Mouse (Mus musculus): ENCODE data around the gene Nlgn2. TPM values are rescaled to one million over a fixed set of nuclear protein-coding genes. Genes with fewer than 3 reads are reported as not detected.

The Nlgn2 gene
- polyA plus RNA-seq, 1 experiment from 2014 or later: 8.2 TPM

DNA sequence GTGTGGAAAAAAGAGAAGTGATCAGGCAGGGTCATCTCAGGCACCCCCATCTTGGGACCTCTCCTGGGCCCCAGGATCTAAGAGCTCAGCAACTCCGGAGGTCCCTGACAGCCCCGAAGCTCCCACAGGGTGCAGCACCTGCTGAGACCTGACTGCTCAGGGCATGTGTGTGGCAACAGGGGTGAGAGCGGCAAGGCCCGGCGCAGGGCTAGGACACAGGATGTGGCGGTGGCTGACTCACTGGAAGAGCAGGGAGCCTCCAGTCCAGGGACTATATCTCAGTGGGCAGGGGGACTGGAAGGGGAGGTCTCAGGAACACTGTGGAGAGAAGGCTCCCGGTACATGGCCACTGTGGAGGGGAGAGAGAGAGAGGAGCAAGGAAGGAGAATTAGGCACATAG is 39.7 kb downstream of the Nlgn2 start:
- 69% methylated on average over 7 of the region's 7 CpGs for WGBS
- DNase-seq (ENCODE audit: low spot score) (no peak), ATAC-seq (replicated peaks; ENCODE audit: insufficient number of reproducible peaks, low FRiP score, low TSS enrichment, low read depth) (no peak)
- Histone ChIP-seq H3K9ac (replicated peaks; ENCODE audit: low read length) (no peak overlapping the region), H3K9me3 (replicated peaks; ENCODE audit: control insufficient read depth, low read length) (no peaks in the 10 kb centered on the region), H3K4me2 (ENCODE audit: low read depth, low read length) (no peak overlapping the region), H3K27me3 (ENCODE audit: control insufficient read depth, insufficient read depth, low read length) (peaks cover 34% of the 10 kb centered on the region), H3K27ac (replicated peaks; ENCODE audit: low read depth, low read length) (no peak overlapping the region), H3K36me3 (replicated peaks; ENCODE audit: control insufficient read depth, insufficient read depth, low read depth, low read length) (no peaks in the 10 kb centered on the region), H3K4me1 (ENCODE audit: control insufficient read depth, insufficient read depth, low read length) (peaks cover 19% of the 10 kb centered on the region), H3K4me3 (ENCODE audit: low read depth, low read length) (no peak overlapping the region)

DNA sequence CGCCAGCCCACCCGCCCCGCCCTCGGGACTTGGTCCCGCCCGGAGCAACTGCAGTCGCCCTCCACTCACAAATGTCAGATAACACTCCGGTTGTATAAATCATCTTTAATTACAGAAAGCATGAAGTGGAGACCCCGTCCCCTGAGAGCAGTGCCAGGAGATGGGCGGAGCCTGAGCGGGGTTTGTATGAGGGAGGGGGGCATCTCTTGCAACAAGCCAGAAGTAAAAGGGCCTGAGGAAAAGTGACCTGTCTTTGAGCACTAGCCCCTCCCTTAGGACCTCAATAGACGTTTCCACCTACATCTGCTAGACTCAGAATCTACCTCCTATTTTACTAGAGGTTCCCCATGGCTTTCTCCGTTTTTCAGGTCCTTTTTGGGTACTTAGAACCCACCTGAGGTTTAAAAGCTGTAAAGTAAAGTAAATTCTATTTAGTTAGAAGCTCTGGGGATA is 41.6 kb downstream of the Nlgn2 start:
- H3K9ac ChIP-seq (replicated peaks; ENCODE audit: low read length): no peak overlapping the region; the same call in 1 of the 2 replicates
- H3K4me2 ChIP-seq (ENCODE audit: low read depth, low read length): peak overlapping the region; percentile 80
- DNase-seq (ENCODE audit: low spot score) (no peak), ATAC-seq (replicated peaks; ENCODE audit: insufficient number of reproducible peaks, low FRiP score, low TSS enrichment, low read depth) (no peak)
- peak overlapping the region; percentile 40 for H3K4me3 ChIP-seq (ENCODE audit: low read depth, low read length)
- H3K36me3 ChIP-seq (replicated peaks; ENCODE audit: control insufficient read depth, insufficient read depth, low read depth, low read length): no peaks in the 10 kb centered on the region
- 3% methylated on average over 13 of the region's 13 CpGs for WGBS
- H3K27me3 ChIP-seq (ENCODE audit: control insufficient read depth, insufficient read depth, low read length): peaks cover 17% of the 10 kb centered on the region
- no peaks in the 10 kb centered on the region for H3K9me3 ChIP-seq (replicated peaks; ENCODE audit: control insufficient read depth, low read length)
- no peak overlapping the region for H3K27ac ChIP-seq (replicated peaks; ENCODE audit: low read depth, low read length)
- peaks cover 12% of the 10 kb centered on the region; the same call in 1 of the 2 replicates for H3K4me1 ChIP-seq (ENCODE audit: control insufficient read depth, insufficient read depth, low read length)

- no peaks in the 10 kb centered on the region for H3K36me3 ChIP-seq (replicated peaks; ENCODE audit: control insufficient read depth, insufficient read depth, low read depth, low read length)
- no peaks in the 10 kb centered on the region for H3K9me3 ChIP-seq (replicated peaks; ENCODE audit: control insufficient read depth, low read length)
- peak; percentile 95 for DNase-seq (ENCODE audit: low spot score)
- WGBS: 2% methylated on average over 52 of the region's 52 CpGs
- H3K9ac ChIP-seq (replicated peaks; ENCODE audit: low read length): peak within 1 kb of the TSS; percentile 46
- peak; percentile 92 for ATAC-seq (replicated peaks; ENCODE audit: insufficient number of reproducible peaks, low FRiP score, low TSS enrichment, low read depth)
- H3K27me3 ChIP-seq (ENCODE audit: control insufficient read depth, insufficient read depth, low read length): peaks cover 17% of the 10 kb centered on the region
- no peak within 1 kb of the TSS for H3K27ac ChIP-seq (replicated peaks; ENCODE audit: low read depth, low read length)
- peak within 1 kb of the TSS; percentile 80 for H3K4me2 ChIP-seq (ENCODE audit: low read depth, low read length)
- H3K4me3 ChIP-seq (ENCODE audit: low read depth, low read length): peak within 1 kb of the TSS; percentile 40
- peaks cover 12% of the 10 kb centered on the region; the same call in 1 of the 2 replicates for H3K4me1 ChIP-seq (ENCODE audit: control insufficient read depth, insufficient read depth, low read length)
These were observed 42.2 kb downstream of the Nlgn2 start, which contains the start of gene Chrnb1 for GRCm38 (mm10) chr11:69795168-69795982. Gene Chrnb1, minus strand, starts transcription at chr11:69795943.

- ATAC-seq (replicated peaks; ENCODE audit: insufficient number of reproducible peaks, low FRiP score, low TSS enrichment, low read depth): no peak
- peaks cover 12% of the 10 kb centered on the region; the same call in 1 of the 2 replicates for H3K27me3 ChIP-seq (ENCODE audit: control insufficient read depth, insufficient read depth, low read length)
These were observed 44.2 kb downstream of the Nlgn2 start for GRCm38 (mm10) chr11:69793429-69793828.

DNA sequence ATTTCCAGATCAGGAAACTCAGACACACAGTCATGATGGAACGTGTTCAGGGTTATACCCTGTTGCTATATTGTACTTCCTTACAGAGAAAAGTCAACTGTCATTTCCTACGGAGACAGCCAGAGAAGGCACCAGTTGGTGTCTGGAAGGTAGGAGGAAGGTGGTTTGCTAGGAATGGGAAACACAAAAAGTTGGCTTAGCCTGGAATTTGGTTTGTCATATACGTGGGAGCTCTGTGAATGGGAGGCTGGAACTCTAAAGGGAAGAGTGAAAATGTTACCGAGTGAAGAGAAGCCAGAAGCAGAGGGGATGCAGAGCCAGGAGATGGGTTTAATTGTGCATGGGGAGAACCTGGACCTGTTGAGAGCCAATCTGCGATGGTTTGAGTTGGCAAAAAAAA is 46.2 kb downstream of the Nlgn2 start:
- H3K4me1 ChIP-seq (ENCODE audit: control insufficient read depth, insufficient read depth, low read length): peaks cover 5% of the 10 kb centered on the region; the same call in 1 of the 2 replicates
- ATAC-seq (replicated peaks; ENCODE audit: insufficient number of reproducible peaks, low FRiP score, low TSS enrichment, low read depth) (no peak), DNase-seq (ENCODE audit: low spot score) (no peak)
- H3K27ac ChIP-seq (replicated peaks; ENCODE audit: low read depth, low read length): no peak overlapping the region
- H3K27me3 ChIP-seq (ENCODE audit: control insufficient read depth, insufficient read depth, low read length): peaks cover 5% of the 10 kb centered on the region; the same call in 1 of the 2 replicates
- no peaks in the 10 kb centered on the region for H3K9me3 ChIP-seq (replicated peaks; ENCODE audit: control insufficient read depth, low read length)
- 72% methylated on average over 5 of the region's 5 CpGs for WGBS
- H3K36me3 ChIP-seq (replicated peaks; ENCODE audit: control insufficient read depth, insufficient read depth, low read depth, low read length): no peaks in the 10 kb centered on the region
- no peak overlapping the region for H3K9ac ChIP-seq (replicated peaks; ENCODE audit: low read length)
- H3K4me3 ChIP-seq (ENCODE audit: low read depth, low read length): no peak overlapping the region
- no peak overlapping the region for H3K4me2 ChIP-seq (ENCODE audit: low read depth, low read length)

More at GRCm38 (mm10) chr11:69793429-69793828, 44.2 kb downstream of the Nlgn2 start:
- Histone ChIP-seq H3K4me3 (ENCODE audit: low read depth, low read length) (no peak overlapping the region), H3K4me2 (ENCODE audit: low read depth, low read length) (no peak overlapping the region), H3K36me3 (replicated peaks; ENCODE audit: control insufficient read depth, insufficient read depth, low read depth, low read length) (no peaks in the 10 kb centered on the region), H3K9me3 (replicated peaks; ENCODE audit: control insufficient read depth, low read length) (no peaks in the 10 kb centered on the region), H3K27ac (replicated peaks; ENCODE audit: low read depth, low read length) (no peak overlapping the region), H3K9ac (replicated peaks; ENCODE audit: low read length) (no peak overlapping the region), H3K4me1 (ENCODE audit: control insufficient read depth, insufficient read depth, low read length) (peaks cover 5% of the 10 kb centered on the region; the same call in 1 of the 2 replicates)
- WGBS: 59% methylated on average over 5 of the region's 5 CpGs
- no peak for DNase-seq (ENCODE audit: low spot score)

DNA sequence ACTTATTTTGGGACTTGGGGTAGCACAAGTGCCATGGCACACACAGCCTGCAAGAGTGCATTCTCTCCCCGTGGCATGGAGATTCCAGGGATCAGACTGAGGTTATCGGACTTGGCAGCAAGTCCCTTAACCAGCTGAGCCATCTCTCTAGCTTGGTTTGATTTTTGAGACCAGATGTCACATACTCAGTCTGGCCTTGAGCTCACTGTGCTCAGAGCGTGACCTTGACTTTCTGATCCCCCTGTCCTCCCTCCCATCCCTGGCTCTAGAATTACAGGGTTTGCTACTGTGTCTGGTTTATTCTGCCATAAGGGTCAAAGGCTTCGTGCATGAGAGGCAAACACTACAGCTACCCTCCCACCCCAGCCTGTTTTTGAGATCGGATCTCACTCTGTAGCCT is 48.2 kb downstream of the Nlgn2 start:
- H3K27me3 ChIP-seq (ENCODE audit: control insufficient read depth, insufficient read depth, low read length): no peaks in the 10 kb centered on the region
- H3K9me3 ChIP-seq (replicated peaks; ENCODE audit: control insufficient read depth, low read length): no peaks in the 10 kb centered on the region
- H3K36me3 ChIP-seq (replicated peaks; ENCODE audit: control insufficient read depth, insufficient read depth, low read depth, low read length): no peaks in the 10 kb centered on the region
- H3K4me2 ChIP-seq (ENCODE audit: low read depth, low read length): no peak overlapping the region
- no peaks in the 10 kb centered on the region for H3K4me1 ChIP-seq (ENCODE audit: control insufficient read depth, insufficient read depth, low read length)
- no peak overlapping the region for H3K4me3 ChIP-seq (ENCODE audit: low read depth, low read length)
- DNase-seq (ENCODE audit: low spot score) (no peak), ATAC-seq (replicated peaks; ENCODE audit: insufficient number of reproducible peaks, low FRiP score, low TSS enrichment, low read depth) (no peak)
- WGBS: 48% methylated on average over 5 of the region's 5 CpGs
- H3K27ac ChIP-seq (replicated peaks; ENCODE audit: low read depth, low read length): no peak overlapping the region
- no peak overlapping the region for H3K9ac ChIP-seq (replicated peaks; ENCODE audit: low read length)

GRCm38 (mm10) chr11:69787306-69787705 is 50.3 kb downstream of the Nlgn2 start:
- no peaks in the 10 kb centered on the region for H3K27me3 ChIP-seq (ENCODE audit: control insufficient read depth, insufficient read depth, low read length)
- WGBS: 89% methylated on average over 5 of the region's 5 CpGs
- H3K9me3 ChIP-seq (replicated peaks; ENCODE audit: control insufficient read depth, low read length): no peaks in the 10 kb centered on the region
- H3K36me3 ChIP-seq (replicated peaks; ENCODE audit: control insufficient read depth, insufficient read depth, low read depth, low read length): no peaks in the 10 kb centered on the region
- no peak overlapping the region for H3K27ac ChIP-seq (replicated peaks; ENCODE audit: low read depth, low read length)
- no peaks in the 10 kb centered on the region for H3K4me1 ChIP-seq (ENCODE audit: control insufficient read depth, insufficient read depth, low read length)
- H3K4me3 ChIP-seq (ENCODE audit: low read depth, low read length): no peak overlapping the region
- ATAC-seq (replicated peaks; ENCODE audit: insufficient number of reproducible peaks, low FRiP score, low TSS enrichment, low read depth) (no peak), DNase-seq (ENCODE audit: low spot score) (no peak)
- no peak overlapping the region for H3K9ac ChIP-seq (replicated peaks; ENCODE audit: low read length)
- no peak overlapping the region for H3K4me2 ChIP-seq (ENCODE audit: low read depth, low read length)

DNA sequence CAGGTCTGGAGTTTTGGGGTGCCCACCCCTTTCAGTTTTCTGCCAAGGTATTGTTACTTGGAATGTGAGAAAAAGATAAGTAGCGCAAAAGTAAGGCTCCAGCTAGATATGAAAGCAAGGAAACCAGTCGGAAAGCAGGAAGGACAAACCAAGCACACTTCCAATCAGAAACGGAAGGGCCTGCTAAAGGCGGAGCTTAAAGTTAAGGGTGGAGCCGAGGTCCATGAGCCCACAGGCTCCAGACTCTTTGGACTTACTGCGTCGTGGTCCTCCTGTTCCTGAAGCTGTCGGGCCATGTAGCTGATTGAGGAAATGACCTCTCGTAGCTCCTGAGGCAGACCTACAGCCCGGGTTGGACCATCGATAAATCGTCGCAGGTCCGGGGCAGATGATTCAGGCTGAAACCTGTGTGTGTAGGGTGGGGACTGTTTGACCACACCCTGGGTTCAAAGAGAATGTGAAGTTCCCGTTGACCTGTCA is 52.8 kb downstream of the Nlgn2 start:
- Histone ChIP-seq H3K9ac (replicated peaks; ENCODE audit: low read length) (no peak overlapping the region), H3K4me3 (ENCODE audit: low read depth, low read length) (no peak overlapping the region), H3K4me2 (ENCODE audit: low read depth, low read length) (no peak overlapping the region), H3K36me3 (replicated peaks; ENCODE audit: control insufficient read depth, insufficient read depth, low read depth, low read length) (no peaks in the 10 kb centered on the region), H3K9me3 (replicated peaks; ENCODE audit: control insufficient read depth, low read length) (no peaks in the 10 kb centered on the region), H3K27ac (replicated peaks; ENCODE audit: low read depth, low read length) (no peak overlapping the region), H3K4me1 (ENCODE audit: control insufficient read depth, insufficient read depth, low read length) (no peaks in the 10 kb centered on the region), H3K27me3 (ENCODE audit: control insufficient read depth, insufficient read depth, low read length) (no peaks in the 10 kb centered on the region)
- ATAC-seq (replicated peaks; ENCODE audit: insufficient number of reproducible peaks, low FRiP score, low TSS enrichment, low read depth): no peak
- WGBS: 42% methylated on average over 15 of the region's 15 CpGs
- DNase-seq (ENCODE audit: low spot score): no peak

Data from embryonic facial prominence, embryonic 11.5 days (tissue).